Mouse (Mus musculus) thymus, adult 2 months (tissue): Measurements from ENCODE around the gene Fgf14. TPM values are rescaled to one million over a fixed set of nuclear protein-coding genes. Genes with fewer than 3 reads are reported as not detected.

Experiments
- DNase-seq: peaks from one replicate; pipeline ENCODE4 v3.0.0; 2021
- H3K27ac ChIP-seq: fragments of 200-500 bp; 2 replicates; pipeline ENCODE4 v1.5.1; 2012; ENCODE audit warnings: low read length, control low read depth; ENCODE audit not compliant: control insufficient read depth, insufficient read depth
- H3K27me3 ChIP-seq: fragments of 200-500 bp; 2 replicates; pipeline ENCODE4 v1.6.1; 2012; ENCODE audit warnings: mild to moderate bottlenecking, low read length, moderate library complexity, mixed read lengths; ENCODE audit not compliant: control insufficient read depth, insufficient read depth
- H3K36me3 ChIP-seq: fragments of 200-500 bp; 2 replicates; pipeline ENCODE4 v1.6.1; 2012; ENCODE audit warnings: mild to moderate bottlenecking, low read length, moderate library complexity; ENCODE audit not compliant: control insufficient read depth, insufficient read depth
- H3K4me1 ChIP-seq: fragments of 200-500 bp; replicated peaks from 2 replicates; pipeline ENCODE4 v1.6.1; 2012; ENCODE audit warnings: low read length; ENCODE audit not compliant: control insufficient read depth, insufficient read depth
- H3K4me3 ChIP-seq: fragments of 200-500 bp; 2 replicates; pipeline ENCODE4 v1.5.1; 2012; ENCODE audit warnings: mild to moderate bottlenecking, low read length, control low read depth, moderate library complexity; ENCODE audit not compliant: control insufficient read depth, insufficient read depth
- CTCF ChIP-seq: fragments of 200-500 bp; IDR thresholded peaks from 2 replicates; pipeline ENCODE4 v1.5.1; 2012; ENCODE audit warnings: mild to moderate bottlenecking, control low read depth, low read length, moderate library complexity, borderline replicate concordance; ENCODE audit not compliant: control insufficient read depth, poor library complexity, insufficient read depth; ENCODE audit errors: extremely low read depth
- POLR2A ChIP-seq: fragments of 200-500 bp; IDR thresholded peaks from 2 replicates; pipeline ENCODE4 v1.6.1; 2012; ENCODE audit warnings: mild to moderate bottlenecking, low read length, control low read depth, moderate library complexity; ENCODE audit not compliant: control insufficient read depth, poor library complexity, insufficient read depth; ENCODE audit errors: extremely low read depth
- WGBS: fragments of 180-500 bp; shearing (Covaris S2); methylation state at CpG from one replicate; pipeline ENCODE4 v1.1.7; 2018; 5-methylcytosine and 5-hydroxymethylcytosine counted together
- polyA plus RNA-seq: library from polyadenylated mRNA; depleted of rRNA; stranded (reverse); fragments of >200 nt; gene quantifications from 2 replicates; pipeline ENCODE4 v1.2.3, GENCODE M21; 2012

Fgf14 gene
- polyA plus RNA-seq, 1 experiment: 4.5 TPM

DNA sequence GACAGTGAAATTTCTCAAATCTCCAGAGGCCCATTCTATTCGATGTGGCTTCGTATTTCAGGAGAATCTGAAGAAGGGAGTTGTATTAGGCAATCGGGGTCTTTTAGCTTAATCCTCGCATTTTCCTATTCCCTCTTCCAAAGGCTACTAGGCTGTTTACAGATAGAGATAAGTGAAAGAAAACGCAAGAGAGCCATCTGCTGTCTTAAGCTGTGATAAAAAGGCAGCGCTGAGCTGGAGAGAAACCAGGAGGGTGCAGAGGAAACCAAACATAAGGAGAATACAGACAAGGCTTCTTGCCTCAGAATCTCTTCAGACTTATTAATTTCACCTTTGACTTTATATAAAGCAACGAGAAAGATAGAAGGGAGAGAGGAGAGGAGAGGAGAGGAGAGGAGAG lies 481.1 kb downstream of the Fgf14 start:
- Histone ChIP-seq H3K27ac (no peak overlapping the region), H3K4me1 (no peaks in the 10 kb centered on the region), H3K4me3 (no peak overlapping the region), H3K36me3 (no peaks in the 10 kb centered on the region), H3K27me3 (no peaks in the 10 kb centered on the region)
- no peak for DNase-seq
- TF ChIP-seq POLR2A (no peak), CTCF (no peak)
- WGBS: 27% methylated on average over 7 of the region's 7 CpGs

DNA sequence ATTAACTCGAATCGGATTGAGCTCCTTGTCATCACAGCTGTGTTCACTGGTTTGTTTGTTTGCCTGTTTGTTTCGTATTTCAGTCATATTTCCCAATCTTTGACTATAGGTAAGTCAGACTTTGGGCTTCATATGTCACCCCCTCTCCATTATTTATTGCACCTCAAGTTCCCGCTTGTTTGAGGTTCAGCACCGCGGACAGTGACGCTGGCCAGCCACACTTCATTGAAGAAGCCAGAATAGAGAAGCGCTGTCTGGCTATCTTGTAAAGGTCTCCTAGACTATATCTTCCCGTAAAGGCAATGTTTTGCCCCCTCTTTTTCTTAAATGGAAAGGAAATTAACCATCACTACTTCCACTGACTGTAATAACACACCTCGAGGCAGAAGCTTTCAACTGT lies 481.6 kb downstream of the Fgf14 start:
- Histone ChIP-seq H3K36me3 (no peaks in the 10 kb centered on the region), H3K4me3 (no peak overlapping the region), H3K27ac (no peak overlapping the region), H3K4me1 (no peaks in the 10 kb centered on the region), H3K27me3 (no peaks in the 10 kb centered on the region)
- WGBS: 36% methylated on average over 10 of the region's 10 CpGs
- no peak for DNase-seq
- TF ChIP-seq CTCF: no peak
- no peak for TF ChIP-seq POLR2A

DNA sequence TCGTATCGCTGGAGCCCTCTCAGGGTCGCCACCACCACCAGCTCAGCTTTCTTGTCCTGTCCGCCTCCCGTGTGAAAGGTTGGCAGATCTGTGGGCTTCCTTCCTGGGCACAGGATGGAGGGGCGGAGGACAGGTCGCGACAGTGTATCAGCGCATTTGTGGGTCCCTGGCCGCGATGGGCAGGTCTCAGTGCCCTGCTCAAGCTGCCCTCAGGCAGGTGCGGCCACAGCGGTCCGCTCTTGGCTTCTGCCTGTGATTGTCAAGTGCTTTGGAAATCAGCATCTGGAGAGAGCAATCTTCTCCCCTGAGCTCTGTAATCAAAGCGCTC lies 484.1 kb downstream of the Fgf14 start:
- no peaks in the 10 kb centered on the region for H3K4me1 ChIP-seq
- TF ChIP-seq POLR2A: no peak
- TF ChIP-seq CTCF: no peak
- H3K4me3 ChIP-seq: no peak overlapping the region
- 18% methylated on average over 15 of the region's 15 CpGs for WGBS
- no peaks in the 10 kb centered on the region for H3K36me3 ChIP-seq
- H3K27ac ChIP-seq: no peak overlapping the region
- no peaks in the 10 kb centered on the region for H3K27me3 ChIP-seq
- DNase-seq: no peak

DNA sequence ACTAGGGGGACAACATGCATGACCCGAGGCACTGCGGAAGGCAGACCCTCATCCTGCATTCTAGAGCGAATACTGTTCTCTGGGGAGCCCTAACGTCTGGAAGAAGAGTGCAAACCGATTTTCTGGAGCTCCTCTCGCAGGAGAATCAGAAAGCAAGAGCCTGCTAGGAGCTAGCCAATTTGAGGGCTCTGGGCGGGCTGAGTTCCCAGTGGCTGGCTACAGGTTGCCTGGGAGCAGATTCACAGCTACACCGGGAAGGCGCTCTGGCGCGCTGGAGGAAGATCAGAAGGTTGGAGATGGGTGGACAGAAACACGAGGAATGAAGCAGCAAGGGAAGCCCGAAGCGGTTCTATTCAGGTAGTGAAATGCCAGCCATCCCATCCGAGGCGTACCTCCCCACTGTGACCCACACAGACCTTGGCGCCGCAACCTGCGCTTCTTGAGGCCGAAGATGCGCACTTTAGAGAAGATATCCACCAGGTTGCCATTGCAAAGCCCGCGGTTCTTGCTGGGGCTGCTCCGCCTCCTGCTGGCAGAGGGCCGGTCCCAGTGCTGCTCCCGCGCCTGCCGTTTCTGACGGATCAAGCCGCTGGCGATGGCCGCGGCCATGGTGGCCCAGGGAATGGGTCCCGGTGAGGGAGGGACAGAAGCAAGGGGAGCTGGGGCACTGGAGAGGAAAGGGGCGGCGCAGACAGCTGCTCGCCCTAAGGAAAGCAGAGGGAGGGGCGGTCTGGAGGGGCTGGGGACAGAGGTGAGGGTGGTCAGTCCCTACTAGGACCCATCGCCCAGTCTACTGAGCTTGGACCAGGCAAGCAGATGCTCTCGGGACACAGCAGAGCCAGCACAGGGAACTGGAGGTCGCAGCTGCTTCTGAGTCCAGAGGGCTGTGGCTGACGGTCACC lies 484.8 kb downstream of the Fgf14 start:
- TF ChIP-seq POLR2A (no peak), CTCF (no peak)
- Histone ChIP-seq H3K27ac (no peak overlapping the region), H3K36me3 (no peaks in the 10 kb centered on the region), H3K4me1 (no peaks in the 10 kb centered on the region), H3K4me3 (no peak overlapping the region), H3K27me3 (no peaks in the 10 kb centered on the region)
- DNase-seq: no peak
- 9% methylated on average over 42 of the region's 42 CpGs for WGBS

DNA sequence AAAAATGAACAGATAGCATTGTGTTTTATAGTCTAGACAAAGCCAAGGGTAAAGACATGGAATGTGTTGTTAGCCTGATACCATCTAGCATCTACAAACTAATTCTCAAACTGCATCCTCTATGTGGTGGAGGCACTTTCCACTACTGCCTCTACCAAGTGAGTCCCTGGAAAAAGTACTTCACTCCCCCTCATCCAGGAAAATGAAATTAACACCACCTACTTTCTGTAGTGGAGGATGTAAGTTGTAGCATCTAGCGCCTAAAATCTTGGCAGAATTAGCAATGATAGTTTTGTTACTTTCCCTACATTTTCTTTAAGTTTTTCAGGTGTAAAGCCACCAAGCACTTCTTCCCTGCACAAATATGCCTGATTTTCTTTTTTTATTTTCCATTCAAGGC lies 496.7 kb downstream of the Fgf14 start:
- H3K36me3 ChIP-seq: no peaks in the 10 kb centered on the region
- no peak for DNase-seq
- no peaks in the 10 kb centered on the region for H3K27me3 ChIP-seq
- no peak overlapping the region for H3K27ac ChIP-seq
- no peaks in the 10 kb centered on the region for H3K4me1 ChIP-seq
- WGBS: 67% methylated on average over 1 of the region's 1 CpGs
- no peak overlapping the region for H3K4me3 ChIP-seq
- no peak for TF ChIP-seq POLR2A
- TF ChIP-seq CTCF: no peak

DNA sequence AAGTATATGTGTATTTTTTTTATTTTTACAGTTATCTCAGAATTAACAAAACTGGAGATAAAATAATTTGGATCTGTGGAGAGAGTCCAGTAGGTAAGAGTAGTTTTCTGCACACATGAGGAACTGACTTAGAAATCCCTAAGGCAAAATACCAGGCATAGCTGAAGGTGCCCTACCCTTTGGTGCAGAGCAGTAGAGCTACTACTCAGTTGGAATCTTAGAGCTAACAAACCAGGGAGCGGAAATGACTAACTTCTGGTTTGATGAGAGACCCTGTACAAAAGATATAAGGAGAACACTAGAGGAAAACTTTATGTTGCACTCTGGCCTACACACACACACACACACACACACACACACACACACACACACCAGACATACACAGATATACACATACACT lies 502.8 kb downstream of the Fgf14 start:
- Histone ChIP-seq H3K36me3 (no peaks in the 10 kb centered on the region), H3K27me3 (no peaks in the 10 kb centered on the region), H3K4me3 (no peak overlapping the region), H3K4me1 (no peaks in the 10 kb centered on the region), H3K27ac (no peak overlapping the region)
- DNase-seq: no peak
- WGBS: 93% methylated on average over 1 of the region's 1 CpGs
- TF ChIP-seq POLR2A: no peak
- no peak for TF ChIP-seq CTCF
